Mouse (Mus musculus): ENCODE results near the gene Gm13279. TPM values are rescaled to one million over a fixed set of nuclear protein-coding genes. Genes with fewer than 3 reads are reported as not detected.

Gm13279 gene
- total RNA-seq, 2 experiments from 2014 or later = not detected

Other genes with a start within 250 kb of the Gm13279 start
- not detected for gene Ifna15, start 239.2 kb upstream of the Gm13279 start, total RNA-seq (2023)
- not detected for gene Ifna14, start 225.6 kb upstream of the Gm13279 start, total RNA-seq (2023)
- gene Ifna9, start 205.0 kb upstream of the Gm13279 start, total RNA-seq (2023) = not detected
- gene Ifna12, start 194.0 kb upstream of the Gm13279 start, total RNA-seq (2023) = not detected
- not detected for gene C87499, start 163.0 kb upstream of the Gm13279 start, total RNA-seq (2023)
- gene Ifna13, start 152.9 kb upstream of the Gm13279 start, total RNA-seq (2023) = not detected
- not detected for gene Ifna16, start 120.5 kb upstream of the Gm13279 start, total RNA-seq (2023)
- not detected for gene Ifna2, start 113.5 kb upstream of the Gm13279 start, total RNA-seq (2023)
- gene Ifnab, start 106.0 kb upstream of the Gm13279 start, total RNA-seq (2023) = not detected
- gene Gm26566, start 75.6 kb upstream of the Gm13279 start, total RNA-seq (2023) = under 1 TPM; 0.37 to 0.58 TPM
- 10 to 100 TPM; 49.2 to 57.1 TPM for gene Klhl9, start 74.9 kb upstream of the Gm13279 start, total RNA-seq (2023)
- gene Gm13271, start 42.5 kb upstream of the Gm13279 start, total RNA-seq (2023) = not detected
- gene Gm13283, start 37.3 kb upstream of the Gm13279 start, total RNA-seq (2023) = not detected
- under 1 TPM in 1 of 2 experiments, not detected in 1; 0.38 TPM for gene Gm13290, start 23.6 kb upstream of the Gm13279 start, total RNA-seq (2023)
- gene Gm13289, start 20.5 kb upstream of the Gm13279 start, total RNA-seq (2023) = not detected
- gene Gm13272, start 17.5 kb upstream of the Gm13279 start, total RNA-seq (2023) = not detected
- not detected for gene Ifnz, start 15.3 kb upstream of the Gm13279 start, total RNA-seq (2023)
- gene Gm13276, start 11.7 kb upstream of the Gm13279 start, total RNA-seq (2023) = not detected
- not detected for gene Gm13277, start 8.8 kb upstream of the Gm13279 start, total RNA-seq (2023)
- not detected for gene Gm13278, start 5.8 kb upstream of the Gm13279 start, total RNA-seq (2023)
- not detected for gene Gm13275, start 2.9 kb upstream of the Gm13279 start, total RNA-seq (2023)
- gene Gm13285, start 2.3 kb downstream of the Gm13279 start, total RNA-seq (2023) = under 1 TPM in 1 of 2 experiments, not detected in 1; 0.36 TPM
- not detected for gene Gm13287, start 5.9 kb downstream of the Gm13279 start, total RNA-seq (2023)
- not detected for gene Gm13288, start 8.1 kb downstream of the Gm13279 start, total RNA-seq (2023)
- not detected for gene Ifna7, start 18.8 kb downstream of the Gm13279 start, total RNA-seq (2023)
- gene Ifna11, start 22.6 kb downstream of the Gm13279 start, total RNA-seq (2023) = not detected
- not detected for gene Ifna6, start 30.0 kb downstream of the Gm13279 start, total RNA-seq (2023)
- gene Ifna5, start 38.1 kb downstream of the Gm13279 start, total RNA-seq (2023) = not detected
- not detected for gene Ifna4, start 44.5 kb downstream of the Gm13279 start, total RNA-seq (2023)
- not detected for gene Ifna1, start 52.7 kb downstream of the Gm13279 start, total RNA-seq (2023)
- not detected for gene Ifne, start 82.8 kb downstream of the Gm13279 start, total RNA-seq (2023)